Mouse (Mus musculus) hindbrain, postnatal 0 days (tissue): ENCODE measurements around the gene Akr1a1. TPM values are rescaled to one million over a fixed set of nuclear protein-coding genes. Genes with fewer than 3 reads are reported as not detected.

Experiments used
- ATAC-seq: fragments of 200-750 bp; cut with Nextera tagmentation; 2 replicates; pipeline ENCODE4 v1.8.0; 2017; ENCODE audit warnings: mild to moderate bottlenecking, moderate TSS enrichment, moderate library complexity
- DNase-seq: peaks from one replicate; pipeline ENCODE4 v3.0.0-alpha.2; 2015; ENCODE audit warnings: low spot score
- H3K27ac ChIP-seq: fragments of 300-500 bp; sonication (generic); 2 replicates; pipeline ENCODE4 v1.5.1; 2014; ENCODE audit warnings: mild to moderate bottlenecking
- H3K27me3 ChIP-seq: fragments of 300-500 bp; sonication (generic); 2 replicates; pipeline ENCODE4 v1.6.1; 2014; ENCODE audit warnings: low read length, mixed read lengths; ENCODE audit not compliant: insufficient read depth
- H3K36me3 ChIP-seq: fragments of 300-500 bp; sonication (generic); 2 replicates; pipeline ENCODE4 v1.6.1; 2014; ENCODE audit warnings: low read length, mixed read lengths; ENCODE audit not compliant: insufficient read depth
- H3K4me1 ChIP-seq: fragments of 300-500 bp; sonication (generic); 2 replicates; pipeline ENCODE4 v1.6.1; 2014; ENCODE audit warnings: antibody characterized with exemption, low read length, mixed read lengths; ENCODE audit not compliant: insufficient read depth
- H3K4me2 ChIP-seq: fragments of 300-500 bp; sonication (generic); 2 replicates; pipeline ENCODE4 v1.6.1; 2014; ENCODE audit warnings: low read depth, mild to moderate bottlenecking, low read length, moderate library complexity, mixed read lengths
- H3K4me3 ChIP-seq: fragments of 300-500 bp; sonication (generic); 2 replicates; pipeline ENCODE4 v1.5.1; 2014; ENCODE audit warnings: low read length
- H3K9ac ChIP-seq: fragments of 300-500 bp; sonication (generic); replicated peaks from 2 replicates; pipeline ENCODE4 v1.6.1; 2014; ENCODE audit warnings: mild to moderate bottlenecking, low read length, moderate library complexity, mixed read lengths
- H3K9me3 ChIP-seq: fragments of 300-500 bp; sonication (generic); 2 replicates; pipeline ENCODE4 v1.6.1; 2016; ENCODE audit warnings: low read length, mixed read lengths
- CTCF ChIP-seq: IDR thresholded peaks from 2 replicates; pipeline ENCODE4 v1.5.1; 2016; ENCODE audit warnings: antibody characterized with exemption, control low read depth, low read depth
- WGBS: fragments of 180-500 bp; shearing (Covaris S2); extraction: QIAGEN DNeasy Blood & Tissue Kit; methylation state at CpG from one replicate; pipeline ENCODE4 v1.1.7; 2014; 5-methylcytosine and 5-hydroxymethylcytosine counted together
- polyA plus RNA-seq: library from polyadenylated mRNA; unstranded; fragments of >200 nt; fragmentation: Nextera tagmentation; extraction: Ambion mirVana; gene quantifications from 2 replicates; pipeline ENCODE4 v1.2.1, GENCODE M21; 2015
- total RNA-seq: library from RNA; depleted of rRNA; stranded (reverse); fragments of >200 nt; gene quantifications from 2 replicates; pipeline ENCODE4 v1.2.3, GENCODE M21; 2014

Gene Akr1a1
- total and polyA plus RNA-seq, 2 experiments from 2014 or later, result 571 to 790 TPM

- H3K36me3 ChIP-seq, result peaks cover 23% of the 10 kb centered on the region
- DNase-seq (no peak), ATAC-seq (0 out of 2 replicates have a peak, but pooled peaks have one; percentile 43)
- H3K27me3 ChIP-seq, result no peaks in the 10 kb centered on the region
- H3K4me1 ChIP-seq, result no peaks in the 10 kb centered on the region
- H3K9me3 ChIP-seq, result no peaks in the 10 kb centered on the region
- WGBS, result 67% methylated on average over 1 of the region's 1 CpGs
- H3K4me3 ChIP-seq, result no peak overlapping the region
- H3K27ac ChIP-seq, result no peak overlapping the region
- H3K4me2 ChIP-seq, result no peak overlapping the region
- no peak overlapping the region for H3K9ac ChIP-seq
- no peak for TF ChIP-seq CTCF
Observed at GRCm38 (mm10) chr4:116635197-116635596, 16.3 kb downstream of the Akr1a1 start.

DNA sequence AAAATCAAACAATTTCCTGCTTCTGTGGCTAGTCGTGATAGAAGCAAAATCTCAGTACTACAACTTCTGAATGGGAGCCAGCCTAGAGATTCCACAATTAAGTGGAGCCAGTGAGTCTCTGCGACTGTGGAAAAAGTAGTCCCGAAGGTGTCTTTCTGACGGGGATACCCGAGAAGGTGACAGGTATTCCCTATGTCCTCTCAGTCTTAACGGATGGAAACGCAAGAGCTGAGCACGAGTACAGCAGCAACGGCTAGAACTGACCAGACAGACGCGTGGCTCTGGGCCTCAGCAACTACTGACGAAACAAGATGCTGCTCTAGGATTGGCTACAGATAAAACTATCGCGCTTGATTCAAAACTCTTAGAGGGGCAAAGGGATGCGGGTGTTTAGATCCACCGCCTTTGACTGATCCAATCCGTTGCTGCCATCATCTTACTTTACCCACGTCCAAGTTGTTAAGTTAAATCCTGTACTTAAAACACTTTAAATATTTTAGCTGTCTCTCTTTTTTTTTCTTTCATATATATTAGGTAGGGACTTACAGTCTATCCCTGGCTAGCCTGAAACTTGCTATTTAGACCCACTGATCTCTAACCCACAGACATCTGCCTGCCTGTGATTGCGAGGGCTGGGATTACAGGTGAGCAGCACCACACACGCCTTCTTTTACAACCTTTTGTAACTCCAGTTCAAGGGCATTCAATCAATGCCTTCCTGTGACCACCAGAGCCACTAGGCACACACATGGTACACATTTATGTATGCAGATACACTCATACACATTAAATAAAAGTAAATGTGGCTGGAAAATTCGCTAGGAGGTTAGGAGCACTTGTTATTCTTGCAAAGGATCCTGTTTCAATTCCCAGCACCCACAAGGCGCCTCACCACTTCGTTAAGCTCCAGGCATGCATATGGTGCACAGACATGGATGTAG lies 23.5 kb downstream of the Akr1a1 start, which contains the start of gene Nasp:
Nasp (minus strand) TSS at position 220 of the 941 bp plus-strand sequence.
- Histone ChIP-seq H3K4me1 (0 out of 2 replicates have a peak, but pooled peaks cover 9% of the 10 kb centered on the region), H3K27ac (peak within 1 kb of the TSS; percentile 94), H3K9me3 (no peaks in the 10 kb centered on the region), H3K4me2 (peak within 1 kb of the TSS; percentile 86), H3K9ac (peak within 1 kb of the TSS; percentile 85), H3K4me3 (peak within 1 kb of the TSS; percentile 80), H3K27me3 (no peaks in the 10 kb centered on the region), H3K36me3 (no peaks in the 10 kb centered on the region)
- TF ChIP-seq CTCF, result no peak
- peak; percentile 93 for DNase-seq
- WGBS, result 8% methylated on average over 23 of the region's 23 CpGs
- ATAC-seq, result peak; percentile 85

DNA sequence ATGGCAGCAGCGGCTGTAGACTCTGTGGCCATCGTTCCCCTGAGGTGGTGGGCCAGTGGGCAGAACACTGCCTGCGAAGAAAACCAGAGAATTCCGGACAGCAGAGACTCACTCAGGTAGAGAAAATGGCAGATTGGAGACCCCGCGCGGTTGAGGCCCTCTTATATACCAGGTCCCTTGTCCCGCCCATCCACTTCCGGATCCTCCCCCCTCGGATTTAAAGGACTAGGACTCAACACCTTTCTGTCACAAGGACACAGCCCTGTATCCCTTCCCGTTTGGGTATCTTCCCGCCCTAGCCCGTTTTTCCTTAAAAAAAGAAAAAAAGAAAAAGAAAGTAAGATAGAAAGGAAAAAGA lies 24.1 kb downstream of the Akr1a1 start:
- 0 out of 2 replicates have a peak, but pooled peaks cover 9% of the 10 kb centered on the region for H3K4me1 ChIP-seq
- WGBS, result 0% methylated on average over 13 of the region's 13 CpGs
- no peaks in the 10 kb centered on the region for H3K9me3 ChIP-seq
- peak; percentile 94 for ATAC-seq
- H3K27ac ChIP-seq, result peak overlapping the region; percentile 94
- H3K4me3 ChIP-seq, result peak overlapping the region; percentile 80
- peak overlapping the region; percentile 85 for H3K9ac ChIP-seq
- peak overlapping the region; percentile 86 for H3K4me2 ChIP-seq
- H3K27me3 ChIP-seq, result no peaks in the 10 kb centered on the region
- H3K36me3 ChIP-seq, result no peaks in the 10 kb centered on the region
- no peak; the same call in 1 of the 2 replicates for TF ChIP-seq CTCF
- peak; percentile 94 for DNase-seq

- H3K9me3 ChIP-seq, result no peaks in the 10 kb centered on the region
- H3K4me2 ChIP-seq, result peak overlapping the region; percentile 86
- H3K27ac ChIP-seq, result peak overlapping the region; percentile 94
- no peaks in the 10 kb centered on the region; the same call in 1 of the 2 replicates for H3K36me3 ChIP-seq
- ATAC-seq (peak; percentile 85), DNase-seq (peak; percentile 94)
- 0 out of 2 replicates have a peak, but pooled peaks have one; percentile 3 for TF ChIP-seq CTCF
- H3K27me3 ChIP-seq, result no peaks in the 10 kb centered on the region
- WGBS, result 2% methylated on average over 53 of the region's 53 CpGs
- peak overlapping the region; percentile 80 for H3K4me3 ChIP-seq
- 0 out of 2 replicates have a peak, but pooled peaks cover 9% of the 10 kb centered on the region for H3K4me1 ChIP-seq
- peak overlapping the region; percentile 85 for H3K9ac ChIP-seq
Observed at GRCm38 (mm10) chr4:116626658-116627358, 24.7 kb downstream of the Akr1a1 start.

DNA sequence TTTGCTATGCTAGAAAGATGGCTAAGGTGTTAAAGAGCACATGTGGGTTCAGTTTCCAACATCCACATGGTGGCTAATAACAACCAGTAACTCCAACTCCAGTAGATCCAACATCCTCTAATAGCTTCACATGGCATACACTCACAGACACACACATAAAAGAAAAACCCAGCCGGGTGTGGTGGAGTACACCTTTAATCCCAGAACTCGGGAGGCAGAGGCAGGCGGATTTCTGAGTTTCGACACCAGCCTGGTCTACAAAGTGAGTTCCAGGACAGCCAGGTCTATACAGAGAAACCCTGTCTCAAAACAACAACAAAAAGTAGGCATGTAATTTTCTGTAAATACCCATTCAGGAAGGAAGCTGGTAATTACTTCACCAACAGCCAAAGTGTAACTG lies 26.6 kb downstream of the Akr1a1 start:
- H3K9me3 ChIP-seq, result no peaks in the 10 kb centered on the region
- no peak for TF ChIP-seq CTCF
- no peak overlapping the region for H3K27ac ChIP-seq
- H3K9ac ChIP-seq, result no peak overlapping the region
- H3K4me2 ChIP-seq, result no peak overlapping the region
- no peak overlapping the region for H3K4me3 ChIP-seq
- no peaks in the 10 kb centered on the region for H3K27me3 ChIP-seq
- DNase-seq, result no peak
- peaks cover 13% of the 10 kb centered on the region; the same call in 1 of the 2 replicates for H3K36me3 ChIP-seq
- 96% methylated on average over 4 of the region's 4 CpGs for WGBS
- no peak for ATAC-seq
- 0 out of 2 replicates have a peak, but pooled peaks cover 9% of the 10 kb centered on the region for H3K4me1 ChIP-seq

DNA sequence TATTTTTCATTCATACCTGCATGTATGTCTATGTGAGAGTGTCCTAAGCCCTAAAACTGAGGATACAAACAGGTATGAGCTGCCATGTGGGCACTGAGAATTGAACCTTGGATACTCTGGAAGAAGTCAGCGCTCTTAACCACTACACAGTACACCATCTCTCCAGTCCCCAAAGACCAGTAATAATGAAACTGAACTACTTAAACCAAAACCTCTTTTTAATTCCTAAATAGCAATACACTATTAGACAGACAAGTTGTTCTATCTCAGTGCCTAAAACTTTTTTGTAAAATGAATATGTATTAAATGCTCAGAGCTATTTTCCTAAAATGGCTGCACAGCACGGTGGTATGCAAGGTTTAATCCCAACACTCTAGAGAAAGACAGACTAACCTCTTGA lies 36.2 kb downstream of the Akr1a1 start:
- Histone ChIP-seq H3K4me2 (no peak overlapping the region), H3K36me3 (peaks cover 26% of the 10 kb centered on the region), H3K27ac (no peak overlapping the region), H3K9me3 (no peaks in the 10 kb centered on the region), H3K9ac (no peak overlapping the region), H3K4me3 (no peak overlapping the region), H3K4me1 (no peaks in the 10 kb centered on the region), H3K27me3 (no peaks in the 10 kb centered on the region)
- DNase-seq, result no peak
- no peak for TF ChIP-seq CTCF
- 100% methylated on average over 2 of the region's 2 CpGs for WGBS
- ATAC-seq, result no peak
